Mouse (Mus musculus) lung, embryonic 16.5 days (tissue): ENCODE data around the gene Gm6377. TPM values are rescaled to one million over a fixed set of nuclear protein-coding genes. Genes with fewer than 3 reads are reported as not detected.
A peak's percentile ranks its signal among the peaks of the same experiment; 100 is the strongest.

Experiments
- ATAC-seq: fragments of 200-750 bp; cut with Nextera tagmentation; 2 replicates; pipeline ENCODE4 v1.8.0; 2017; ENCODE audit warnings: low read depth, mild to moderate bottlenecking, moderate library complexity
- H3K27ac ChIP-seq: fragments of 300-500 bp; sonication (generic); 2 replicates; pipeline ENCODE4 v1.5.1; 2014; ENCODE audit warnings: mild to moderate bottlenecking, control low read depth, low read length
- H3K27me3 ChIP-seq: fragments of 300-500 bp; sonication (generic); 2 replicates; pipeline ENCODE4 v1.6.1; 2014; ENCODE audit warnings: low read depth, low read length, mixed read lengths; ENCODE audit not compliant: control insufficient read depth, insufficient read depth
- H3K36me3 ChIP-seq: fragments of 300-500 bp; sonication (generic); 2 replicates; pipeline ENCODE4 v1.6.1; 2014; ENCODE audit warnings: low read length; ENCODE audit not compliant: control insufficient read depth, insufficient read depth
- H3K4me1 ChIP-seq: fragments of 300-500 bp; sonication (generic); replicated peaks from 2 replicates; pipeline ENCODE4 v1.6.1; 2014; ENCODE audit warnings: low read length, mixed read lengths; ENCODE audit not compliant: control insufficient read depth, insufficient read depth
- H3K4me2 ChIP-seq: fragments of 300-500 bp; sonication (generic); 2 replicates; pipeline ENCODE4 v1.6.1; 2014; ENCODE audit warnings: low read depth, low read length, control low read depth
- H3K4me3 ChIP-seq: fragments of 300-500 bp; sonication (generic); 2 replicates; pipeline ENCODE4 v1.5.1; 2014; ENCODE audit warnings: mild to moderate bottlenecking, low read length, control low read depth
- H3K9ac ChIP-seq: fragments of 300-500 bp; sonication (generic); 2 replicates; pipeline ENCODE4 v1.6.1; 2014; ENCODE audit warnings: low read length, control low read depth
- H3K9me3 ChIP-seq: fragments of 300-500 bp; sonication (generic); 2 replicates; pipeline ENCODE4 v1.6.1; 2016; ENCODE audit warnings: low read length; ENCODE audit not compliant: control insufficient read depth
- WGBS: fragments of 180-500 bp; shearing (Covaris S2); extraction: QIAGEN DNeasy Blood & Tissue Kit; methylation state at CpG from one replicate; pipeline ENCODE4 v1.1.7; 2014; 5-methylcytosine and 5-hydroxymethylcytosine counted together
- polyA plus RNA-seq: library from polyadenylated mRNA; unstranded; fragments of >200 nt; fragmentation: Nextera tagmentation; extraction: Ambion mirVana; gene quantifications from 2 replicates; pipeline ENCODE4 v1.2.1, GENCODE M21; 2015

The Gm6377 gene
- polyA plus RNA-seq, 1 experiment from 2014 or later = 0.53 TPM

DNA sequence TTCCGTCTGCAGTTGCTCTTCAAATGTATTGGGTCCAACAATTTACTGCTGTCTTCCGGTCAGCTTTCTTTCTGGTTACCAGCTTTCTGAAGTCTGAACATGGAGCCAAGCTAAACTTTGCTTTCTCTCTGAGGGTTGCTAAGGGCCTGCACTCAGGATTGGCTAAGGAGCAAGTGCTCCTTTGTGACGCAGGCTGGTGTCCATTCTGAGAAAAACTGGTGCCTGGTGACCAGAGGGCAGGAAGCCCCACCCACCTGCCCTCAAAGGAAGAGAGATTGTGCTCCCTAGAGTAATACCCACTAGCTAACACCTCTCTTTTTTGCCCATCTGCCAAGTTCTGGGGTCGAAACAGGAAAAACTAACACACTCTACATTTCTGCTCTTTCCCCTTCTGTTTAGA, 5.6 kb upstream of the Gm6377 start:
- no peak overlapping the region for H3K4me3 ChIP-seq
- no peak overlapping the region for H3K4me2 ChIP-seq
- peak; percentile 59 for ATAC-seq
- H3K27ac ChIP-seq = peak overlapping the region; percentile 57; the same call in 1 of the 2 replicates
- WGBS = 42% methylated on average over 4 of the region's 4 CpGs
- H3K27me3 ChIP-seq = no peaks in the 10 kb centered on the region
- H3K36me3 ChIP-seq = no peaks in the 10 kb centered on the region
- no peak overlapping the region for H3K9ac ChIP-seq
- no peaks in the 10 kb centered on the region for H3K9me3 ChIP-seq
- no peaks in the 10 kb centered on the region for H3K4me1 ChIP-seq

- Histone ChIP-seq H3K36me3 (no peaks in the 10 kb centered on the region), H3K27me3 (no peaks in the 10 kb centered on the region), H3K9me3 (no peaks in the 10 kb centered on the region), H3K27ac (peak overlapping the region; percentile 57; the same call in 1 of the 2 replicates), H3K4me1 (no peaks in the 10 kb centered on the region), H3K9ac (no peak overlapping the region), H3K4me3 (no peak overlapping the region), H3K4me2 (no peak overlapping the region)
- peak; percentile 56 for ATAC-seq
- 50% methylated on average over 4 of the region's 4 CpGs for WGBS
Observed at GRCm38 (mm10) chrX:109191436-109191835, 5.1 kb upstream of the Gm6377 start.

GRCm38 (mm10) chrX:109207843-109208242, 11.3 kb downstream of the Gm6377 start:
- ATAC-seq = no peak
- no peak overlapping the region for H3K9ac ChIP-seq

GRCm38 (mm10) chrX:109228720-109229119, 32.2 kb downstream of the Gm6377 start:
- no peaks in the 10 kb centered on the region for H3K27me3 ChIP-seq
- 93% methylated on average over 1 of the region's 1 CpGs for WGBS

More at GRCm38 (mm10) chrX:109207843-109208242, 11.3 kb downstream of the Gm6377 start:
- Histone ChIP-seq H3K4me2 (no peak overlapping the region), H3K4me1 (no peaks in the 10 kb centered on the region), H3K36me3 (no peaks in the 10 kb centered on the region), H3K9me3 (no peaks in the 10 kb centered on the region), H3K27ac (no peak overlapping the region), H3K27me3 (no peaks in the 10 kb centered on the region), H3K4me3 (no peak overlapping the region)

DNA sequence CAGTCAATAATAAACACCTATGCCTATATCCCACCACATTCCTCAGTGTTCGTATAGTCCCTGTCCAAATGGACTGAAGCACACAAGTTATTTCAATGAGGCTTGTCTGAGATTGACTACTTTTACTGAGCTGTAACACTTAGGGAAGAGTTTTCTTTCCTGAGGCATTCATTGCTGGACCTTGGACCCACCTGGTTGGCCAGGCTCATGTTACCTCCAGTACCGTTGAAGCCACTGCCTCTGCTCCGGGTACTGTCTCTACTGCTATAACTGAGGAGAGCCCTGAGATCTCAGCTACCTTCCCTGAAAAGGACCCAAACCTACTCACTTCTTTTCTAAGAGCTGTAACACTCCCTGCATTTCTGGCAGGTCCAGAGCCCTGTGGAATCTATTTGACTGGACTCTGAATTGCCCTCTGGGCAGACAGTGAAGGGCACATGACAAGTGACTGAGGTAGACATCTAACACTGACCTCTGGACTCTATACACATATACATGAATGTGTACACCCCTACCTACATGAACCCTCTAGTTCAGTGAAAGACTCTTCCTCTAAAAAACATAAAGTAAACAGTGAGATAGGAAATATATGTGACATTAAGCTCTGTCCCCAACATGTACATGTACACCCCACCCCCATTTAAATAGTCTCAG, 39.0 kb downstream of the Gm6377 start:
- 67% methylated on average over 3 of the region's 3 CpGs for WGBS
- Histone ChIP-seq H3K27ac (no peak overlapping the region), H3K4me1 (no peaks in the 10 kb centered on the region), H3K27me3 (no peaks in the 10 kb centered on the region), H3K9ac (no peak overlapping the region), H3K4me3 (no peak overlapping the region), H3K9me3 (no peaks in the 10 kb centered on the region), H3K4me2 (no peak overlapping the region), H3K36me3 (no peaks in the 10 kb centered on the region)
- ATAC-seq = no peak

More at GRCm38 (mm10) chrX:109228720-109229119, 32.2 kb downstream of the Gm6377 start:
- Histone ChIP-seq H3K4me2 (no peak overlapping the region), H3K27ac (no peak overlapping the region), H3K36me3 (no peaks in the 10 kb centered on the region), H3K9me3 (no peaks in the 10 kb centered on the region), H3K4me1 (no peaks in the 10 kb centered on the region), H3K9ac (no peak overlapping the region), H3K4me3 (no peak overlapping the region)
- ATAC-seq = no peak

- Histone ChIP-seq H3K4me1 (no peaks in the 10 kb centered on the region), H3K9me3 (no peaks in the 10 kb centered on the region)
Observed at GRCm38 (mm10) chrX:109238163-109238562, 41.6 kb downstream of the Gm6377 start.

More at GRCm38 (mm10) chrX:109238163-109238562, 41.6 kb downstream of the Gm6377 start:
- no peak for ATAC-seq
- no peak overlapping the region for H3K4me3 ChIP-seq
- no peak overlapping the region for H3K4me2 ChIP-seq
- H3K27me3 ChIP-seq = no peaks in the 10 kb centered on the region
- H3K27ac ChIP-seq = no peak overlapping the region
- no peak overlapping the region for H3K9ac ChIP-seq
- H3K36me3 ChIP-seq = no peaks in the 10 kb centered on the region

Other genes starting within 250 kb of the Gm6377 start
- gene Hmgn5, start 183.4 kb upstream of the Gm6377 start, polyA plus RNA-seq = 29.3 and 33.6 TPM in 2 replicates
- gene Sh3bgrl, start 101.4 kb upstream of the Gm6377 start, polyA plus RNA-seq = 249 and 265 TPM in 2 replicates